Mouse (Mus musculus): Measurements from ENCODE around the gene Casq1.

GRCm38 (mm10) chr1:172217148-172217547 is 2.5 kb downstream of the Casq1 start:
- TF ChIP-seq CTCF (IDR thresholded peaks at IDR 0.05; ENCODE audit: low read depth, low read length) (peak; percentile 85), POLR2A (IDR thresholded peaks at IDR 0.05; ENCODE audit: insufficient read depth, low read length) (no peak)
